Mouse (Mus musculus): ENCODE results near the gene Wdr82. TPM values are rescaled to one million over a fixed set of nuclear protein-coding genes. Genes with fewer than 3 reads are reported as not detected.

Gene Wdr82
- polyA plus RNA-seq (2015; fragmentation: Nextera tagmentation; extraction: Ambion mirVana) = 19.1 and 20.5 TPM in 2 replicates

- peak; percentile 92 for DNase-seq (ENCODE audit: low spot score)
Measured at GRCm38 (mm10) chr9:106170556-106171345, at the start of gene Wdr82. Gene Wdr82 (plus strand): TSS chr9:106170928.

- DNase-seq (ENCODE audit: low spot score) = peak; percentile 41
Measured at GRCm38 (mm10) chr9:106123599-106123998, 47.1 kb upstream of the Wdr82 start.

GRCm38 (mm10) chr9:106126786-106127251 is 43.9 kb upstream of the Wdr82 start:
- no peak for DNase-seq (ENCODE audit: low spot score)

GRCm38 (mm10) chr9:106129072-106129471 is 41.7 kb upstream of the Wdr82 start:
- DNase-seq (ENCODE audit: low spot score) = no peak

- DNase-seq (ENCODE audit: low spot score) = no peak
Measured at GRCm38 (mm10) chr9:106130250-106130649, 40.5 kb upstream of the Wdr82 start.

GRCm38 (mm10) chr9:106137671-106138216 is 33.0 kb upstream of the Wdr82 start:
- DNase-seq (ENCODE audit: low spot score) = no peak

- DNase-seq (ENCODE audit: low spot score) = no peak
Measured at GRCm38 (mm10) chr9:106139763-106140162, 31.0 kb upstream of the Wdr82 start.

GRCm38 (mm10) chr9:106141955-106142354 is 28.8 kb upstream of the Wdr82 start:
- DNase-seq (ENCODE audit: low spot score) = no peak

- DNase-seq (ENCODE audit: low spot score) = no peak
Measured at GRCm38 (mm10) chr9:106144176-106144575, 26.6 kb upstream of the Wdr82 start.

GRCm38 (mm10) chr9:106145582-106145981 is 25.1 kb upstream of the Wdr82 start:
- DNase-seq (ENCODE audit: low spot score) = no peak

GRCm38 (mm10) chr9:106147281-106147680 is 23.4 kb upstream of the Wdr82 start:
- no peak for DNase-seq (ENCODE audit: low spot score)

GRCm38 (mm10) chr9:106147851-106148431 is 22.8 kb upstream of the Wdr82 start:
- DNase-seq (ENCODE audit: low spot score) = no peak

GRCm38 (mm10) chr9:106148541-106149398 is 22.0 kb upstream of the Wdr82 start:
- DNase-seq (ENCODE audit: low spot score) = no peak

- no peak for DNase-seq (ENCODE audit: low spot score)
Measured at GRCm38 (mm10) chr9:106149399-106149754, 21.4 kb upstream of the Wdr82 start.

- no peak for DNase-seq (ENCODE audit: low spot score)
Measured at GRCm38 (mm10) chr9:106154106-106154505, 16.6 kb upstream of the Wdr82 start.

- peak; percentile 60 for DNase-seq (ENCODE audit: low spot score)
Measured at GRCm38 (mm10) chr9:106156419-106156818, 14.3 kb upstream of the Wdr82 start.

GRCm38 (mm10) chr9:106156921-106157622 is 13.7 kb upstream of the Wdr82 start:
- DNase-seq (ENCODE audit: low spot score) = no peak

GRCm38 (mm10) chr9:106157623-106157925 is 13.2 kb upstream of the Wdr82 start:
- no peak for DNase-seq (ENCODE audit: low spot score)

- no peak for DNase-seq (ENCODE audit: low spot score)
Measured at GRCm38 (mm10) chr9:106158037-106158491, 12.7 kb upstream of the Wdr82 start, which contains the start of gene Glyctk. Gene Glyctk (minus strand): TSS chr9:106158138.

- DNase-seq (ENCODE audit: low spot score) = no peak
Measured at GRCm38 (mm10) chr9:106159237-106159636, 11.5 kb upstream of the Wdr82 start.

GRCm38 (mm10) chr9:106159784-106160301 is 10.9 kb upstream of the Wdr82 start:
- DNase-seq (ENCODE audit: low spot score) = peak; percentile 82
